Comparison of ENCODE assay signal across 14 mouse cellular contexts in genomic region chr8:12644341-12644740, GRCm38 (mm10).
"Had no signal": no experiment of that assay in that cellular context is flagged by ENCODE, and none has a peak within 500 bp of the region (broad histone marks: within the 10 kb centered on the region; RNA-seq: fewer than 3 reads in every experiment).

No protein-coding gene starts in this region.

- ATAC-seq: intestine, embryonic 16.5 days had no signal

- H3K27me3 ChIP-seq: limb, embryonic 15.5 days; megakaryocyte, embryonic 14.5 days; midbrain, embryonic 12.5 days had no signal

- H3K4me2 ChIP-seq: limb, embryonic 15.5 days; lung, embryonic 14.5 days; midbrain, embryonic 12.5 days had no signal

- H3K9me3 ChIP-seq: limb, embryonic 15.5 days; megakaryocyte, embryonic 14.5 days; midbrain, embryonic 12.5 days had no signal

- H3K4me3 ChIP-seq: limb, embryonic 15.5 days; megakaryocyte, embryonic 14.5 days; midbrain, embryonic 12.5 days; myocyte had no signal

- H3K27ac ChIP-seq: limb, embryonic 15.5 days; midbrain, embryonic 12.5 days had no signal

- DNase-seq: kidney, adult 2 months; kidney, postnatal 25 days; layer of hippocampus, adult 9-11 months; layer of hippocampus, postnatal 36 days; lung, embryonic 14.5 days; lung, postnatal 10 days; lung, postnatal 4 days; spleen, adult 18-20 months; thymus, postnatal 4 days had no signal

- H3K9ac ChIP-seq: limb, embryonic 15.5 days; lung, embryonic 14.5 days; midbrain, embryonic 12.5 days had no signal

- H3K4me1 ChIP-seq: limb, embryonic 15.5 days; midbrain, embryonic 12.5 days had no signal
